Mouse (Mus musculus) heart, postnatal 0 days (tissue): ENCODE results near the gene Nfia. TPM values are rescaled to one million over a fixed set of nuclear protein-coding genes. Genes with fewer than 3 reads are reported as not detected.
A peak's percentile ranks its signal among the peaks of the same experiment; 100 is the strongest.

Experiments
- ATAC-seq: fragments of 200-750 bp; cut with Nextera tagmentation; 2 replicates; pipeline ENCODE4 v1.8.0; 2017; ENCODE audit warnings: low read depth, moderate number of reproducible peaks, moderate library complexity; ENCODE audit not compliant: insufficient read depth
- DNase-seq: peaks from one replicate; pipeline ENCODE4 v3.0.0-alpha.2; 2016; ENCODE audit warnings: low spot score
- H3K27ac ChIP-seq: fragments of 300-500 bp; sonication (generic); 2 replicates; pipeline ENCODE4 v1.5.1; 2014; ENCODE audit warnings: low read depth, mild to moderate bottlenecking
- H3K27me3 ChIP-seq: fragments of 300-500 bp; sonication (generic); 2 replicates; pipeline ENCODE4 v1.6.1; 2014; ENCODE audit warnings: low read length, mixed read lengths; ENCODE audit not compliant: control insufficient read depth, insufficient read depth
- H3K36me3 ChIP-seq: fragments of 300-500 bp; sonication (generic); replicated peaks from 2 replicates; pipeline ENCODE4 v1.6.1; 2014; ENCODE audit warnings: low read length, mixed read lengths; ENCODE audit not compliant: control insufficient read depth, insufficient read depth
- H3K4me1 ChIP-seq: fragments of 300-500 bp; sonication (generic); 2 replicates; pipeline ENCODE4 v1.6.1; 2014; ENCODE audit warnings: antibody characterized with exemption; ENCODE audit not compliant: control insufficient read depth, insufficient read depth
- H3K4me2 ChIP-seq: fragments of 300-500 bp; sonication (generic); 2 replicates; pipeline ENCODE4 v1.6.1; 2014; ENCODE audit warnings: low read depth, mild to moderate bottlenecking, low read length, moderate library complexity
- H3K4me3 ChIP-seq: fragments of 300-500 bp; sonication (generic); 2 replicates; pipeline ENCODE4 v1.5.1; 2014; ENCODE audit warnings: low read depth, low read length
- H3K9ac ChIP-seq: fragments of 300-500 bp; sonication (generic); replicated peaks from 2 replicates; pipeline ENCODE4 v1.6.1; 2014; ENCODE audit warnings: low read depth, low read length, mixed read lengths
- H3K9me3 ChIP-seq: fragments of 300-500 bp; sonication (generic); replicated peaks from 2 replicates; pipeline ENCODE4 v1.6.1; 2016; ENCODE audit warnings: low read length; ENCODE audit not compliant: control insufficient read depth
- CTCF ChIP-seq: IDR thresholded peaks from 2 replicates; pipeline ENCODE4 v1.5.1; 2016; ENCODE audit warnings: antibody characterized with exemption, control low read depth, low read depth
- EP300 ChIP-seq: IDR thresholded peaks from 2 replicates; pipeline ENCODE4 v1.6.1; 2016; ENCODE audit warnings: antibody characterized with exemption, low read depth
- WGBS: fragments of 180-500 bp; shearing (Covaris S2); extraction: QIAGEN DNeasy Blood & Tissue Kit; methylation state at CpG from one replicate; pipeline ENCODE4 v1.1.7; 2014; 5-methylcytosine and 5-hydroxymethylcytosine counted together
- polyA plus RNA-seq: library from polyadenylated mRNA; unstranded; fragments of >200 nt; fragmentation: Nextera tagmentation; extraction: Ambion mirVana; gene quantifications from 2 replicates; pipeline ENCODE4 v1.2.1, GENCODE M21; 2015
- total RNA-seq: library from RNA; depleted of rRNA; stranded (reverse); fragments of >200 nt; gene quantifications from 2 replicates; pipeline ENCODE4 v1.2.3, GENCODE M21; 2014; ENCODE audit warnings: low replicate concordance

Nfia gene
- total and polyA plus RNA-seq, 2 experiments from 2014 or later: 53.8 to 114 TPM

DNA sequence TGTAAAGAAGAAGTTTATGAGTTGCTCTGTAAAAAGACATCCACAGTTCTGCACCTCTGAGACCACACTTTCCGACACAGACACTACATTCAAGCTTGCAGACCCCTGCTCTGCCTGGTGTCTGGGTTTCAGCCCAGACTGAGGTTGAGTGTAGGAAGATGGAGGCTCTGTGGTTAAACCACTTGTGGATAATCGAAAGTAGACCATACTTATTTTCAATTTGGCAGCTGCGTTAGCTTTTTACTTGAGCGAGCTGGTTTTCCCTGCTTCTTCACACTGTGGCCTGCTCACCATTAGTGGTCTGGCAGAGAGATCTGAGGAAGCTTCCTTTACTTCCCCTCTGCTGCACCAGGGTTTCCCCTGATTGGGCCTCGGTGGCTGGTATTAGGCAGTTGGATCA is 123.4 kb downstream of the Nfia start:
- H3K27me3 ChIP-seq: no peaks in the 10 kb centered on the region
- H3K4me3 ChIP-seq: no peak overlapping the region
- TF ChIP-seq EP300: no peak
- no peak for TF ChIP-seq CTCF
- no peaks in the 10 kb centered on the region for H3K9me3 ChIP-seq
- H3K4me1 ChIP-seq: peaks cover 20% of the 10 kb centered on the region
- H3K27ac ChIP-seq: no peak overlapping the region
- H3K36me3 ChIP-seq: no peaks in the 10 kb centered on the region
- WGBS: 94% methylated on average over 5 of the region's 5 CpGs
- no peak overlapping the region for H3K9ac ChIP-seq
- H3K4me2 ChIP-seq: no peak overlapping the region
- ATAC-seq (no peak), DNase-seq (no peak)

DNA sequence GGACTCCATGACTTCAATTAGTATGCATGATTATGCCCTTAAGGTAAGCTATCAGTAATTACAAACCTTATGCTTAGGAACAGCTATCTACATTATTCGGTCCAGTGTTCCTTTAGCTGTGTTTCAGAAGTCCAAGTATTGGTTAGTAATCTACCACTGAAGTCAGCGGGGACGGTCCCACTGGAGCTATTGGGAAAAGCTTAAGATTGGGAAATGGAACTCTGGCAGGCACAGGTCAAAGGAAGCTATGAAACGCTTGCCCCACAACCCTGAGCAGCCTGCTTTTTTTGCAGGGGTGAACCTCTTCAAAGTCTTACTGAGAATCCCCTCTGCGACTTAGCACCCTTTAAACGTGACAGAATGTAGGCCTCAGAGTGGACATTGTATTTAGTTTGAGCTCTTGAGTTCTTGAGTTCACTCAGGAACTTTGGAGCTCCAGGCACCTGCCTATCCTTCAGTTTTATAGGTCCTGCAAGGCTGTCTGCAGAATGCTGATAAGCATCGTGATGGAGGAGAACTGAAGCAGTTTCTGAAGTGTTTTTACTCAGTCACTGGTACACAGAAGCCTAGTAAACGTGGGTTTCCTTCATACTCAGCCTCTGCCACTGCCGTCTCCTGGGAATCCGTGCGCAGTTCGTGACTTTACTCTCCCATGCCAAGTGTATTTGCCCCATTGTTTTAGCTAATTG is 127.9 kb downstream of the Nfia start:
- 0 out of 2 replicates have a peak, but pooled peaks cover 14% of the 10 kb centered on the region for H3K4me1 ChIP-seq
- no peaks in the 10 kb centered on the region for H3K27me3 ChIP-seq
- H3K4me2 ChIP-seq: no peak overlapping the region
- no peak overlapping the region; the same call in 1 of the 2 replicates for H3K27ac ChIP-seq
- no peak for TF ChIP-seq CTCF
- TF ChIP-seq EP300: no peak
- H3K9me3 ChIP-seq: no peaks in the 10 kb centered on the region
- H3K4me3 ChIP-seq: no peak overlapping the region
- ATAC-seq (no peak), DNase-seq (no peak)
- H3K36me3 ChIP-seq: no peaks in the 10 kb centered on the region
- H3K9ac ChIP-seq: no peak overlapping the region
- WGBS: 72% methylated on average over 12 of the region's 12 CpGs

DNA sequence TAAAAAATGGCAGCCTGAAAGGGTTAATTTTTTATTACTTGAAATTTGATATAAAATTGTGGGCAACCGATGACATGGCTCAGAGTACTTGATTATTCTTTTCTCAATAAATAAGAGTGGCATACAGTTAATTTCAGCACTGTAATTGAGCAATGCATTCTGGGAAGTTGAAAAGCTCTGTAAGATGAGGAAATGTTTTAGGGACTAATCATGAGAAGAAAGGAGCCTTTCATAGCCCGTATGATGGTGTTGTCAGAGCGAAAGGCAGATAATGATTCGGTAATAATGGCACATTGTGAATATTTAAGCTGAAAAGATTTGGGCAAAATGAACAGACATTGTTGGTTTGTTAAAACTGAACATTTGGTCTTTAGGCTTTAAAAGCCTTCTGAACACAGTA is 133.3 kb downstream of the Nfia start:
- H3K9ac ChIP-seq: no peak overlapping the region
- H3K27ac ChIP-seq: no peak overlapping the region
- DNase-seq (no peak), ATAC-seq (no peak)
- no peak overlapping the region for H3K4me3 ChIP-seq
- TF ChIP-seq EP300 (no peak), CTCF (no peak)
- no peaks in the 10 kb centered on the region for H3K9me3 ChIP-seq
- H3K36me3 ChIP-seq: no peaks in the 10 kb centered on the region
- peaks cover 37% of the 10 kb centered on the region for H3K4me1 ChIP-seq
- 59% methylated on average over 4 of the region's 4 CpGs for WGBS
- H3K4me2 ChIP-seq: no peak overlapping the region
- H3K27me3 ChIP-seq: no peaks in the 10 kb centered on the region

- ATAC-seq: peak; percentile 94
- peak; percentile 81 for DNase-seq
- WGBS: 42% methylated on average over 4 of the region's 4 CpGs
- Histone ChIP-seq H3K27ac (peak overlapping the region; percentile 91), H3K4me3 (no peak overlapping the region), H3K9me3 (no peaks in the 10 kb centered on the region), H3K36me3 (no peaks in the 10 kb centered on the region), H3K27me3 (no peaks in the 10 kb centered on the region), H3K4me2 (peak overlapping the region; percentile 41), H3K4me1 (peaks cover 48% of the 10 kb centered on the region), H3K9ac (0 out of 2 replicates have a peak overlapping the region, but pooled peaks have one; percentile 2)
- TF ChIP-seq EP300 (peak; percentile 86), CTCF (no peak)
These were observed 136.1 kb downstream of the Nfia start for GRCm38 (mm10) chr4:97908576-97909147.

DNA sequence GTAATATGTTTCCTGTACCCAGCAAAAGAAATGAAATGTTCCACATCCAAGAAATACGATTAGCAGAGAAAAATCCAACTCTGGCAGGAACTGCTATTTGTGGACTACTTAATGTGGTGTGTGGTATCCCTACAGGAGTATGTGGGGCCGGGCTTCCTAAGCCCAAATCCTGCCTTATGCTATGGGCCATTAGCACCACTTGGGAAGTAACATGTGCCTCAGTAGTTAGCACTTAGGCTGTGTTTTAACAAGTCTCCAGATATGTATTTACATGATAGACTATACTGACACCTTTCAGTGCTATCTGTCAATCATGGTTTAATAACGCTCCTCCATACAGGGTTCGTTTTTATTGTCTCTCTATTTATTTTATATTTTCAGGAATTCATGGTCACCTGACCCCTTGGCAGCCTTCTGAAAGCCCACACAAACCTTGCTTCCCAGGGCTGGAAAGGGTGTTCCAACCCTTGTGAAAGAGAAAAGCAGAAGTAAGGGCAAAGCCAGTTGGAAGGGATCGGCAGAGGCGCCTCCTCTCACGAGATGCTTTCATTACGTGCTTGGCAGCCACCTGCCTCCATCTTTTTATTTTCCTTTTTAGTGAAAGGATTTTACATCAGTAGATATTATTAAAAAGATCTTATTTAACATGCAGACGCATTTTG is 137.7 kb downstream of the Nfia start:
- no peak for TF ChIP-seq EP300
- TF ChIP-seq CTCF: no peak
- no peak overlapping the region for H3K4me3 ChIP-seq
- no peaks in the 10 kb centered on the region for H3K27me3 ChIP-seq
- no peaks in the 10 kb centered on the region for H3K9me3 ChIP-seq
- WGBS: 73% methylated on average over 9 of the region's 9 CpGs
- no peak for ATAC-seq
- peak overlapping the region; percentile 21; the same call in 1 of the 2 replicates for H3K4me2 ChIP-seq
- DNase-seq: no peak
- peaks cover 48% of the 10 kb centered on the region for H3K4me1 ChIP-seq
- H3K9ac ChIP-seq: no peak overlapping the region
- H3K36me3 ChIP-seq: no peaks in the 10 kb centered on the region
- H3K27ac ChIP-seq: peak overlapping the region; percentile 91
